Mouse (Mus musculus) forebrain, embryonic 15.5 days (tissue): ENCODE measurements around the gene Dhh. TPM values are rescaled to one million over a fixed set of nuclear protein-coding genes. Genes with fewer than 3 reads are reported as not detected.
"Not testable (repeated sequence)": the region's sequence is repeated elsewhere in the genome, so short reads cannot be mapped to it uniquely, and the experiment has no call there.

Source experiments
- ATAC-seq: fragments of 200-750 bp; cut with Nextera tagmentation; replicated peaks from 2 replicates; pipeline ENCODE4 v1.8.0; 2017; ENCODE audit warnings: mild to moderate bottlenecking, moderate TSS enrichment, moderate library complexity
- H3K27ac ChIP-seq: fragments of 300-500 bp; sonication (generic); replicated peaks from 2 replicates; pipeline ENCODE4 v1.5.1; 2015; ENCODE audit warnings: mild to moderate bottlenecking, inconsistent platforms
- H3K27me3 ChIP-seq: fragments of 300-500 bp; sonication (generic); 2 replicates; pipeline ENCODE4 v1.6.1; 2015; ENCODE audit warnings: inconsistent platforms
- H3K36me3 ChIP-seq: fragments of 300-500 bp; sonication (generic); 2 replicates; pipeline ENCODE4 v1.6.1; 2015; ENCODE audit warnings: mild to moderate bottlenecking, inconsistent platforms
- H3K4me1 ChIP-seq: fragments of 300-500 bp; sonication (generic); 2 replicates; pipeline ENCODE4 v1.6.1; 2015; ENCODE audit warnings: inconsistent platforms
- H3K4me2 ChIP-seq: fragments of 300-500 bp; sonication (generic); replicated peaks from 2 replicates; pipeline ENCODE4 v1.6.1; 2015; ENCODE audit warnings: mild to moderate bottlenecking, inconsistent platforms
- H3K4me3 ChIP-seq: fragments of 300-500 bp; sonication (generic); 2 replicates; pipeline ENCODE4 v1.5.1; 2015; ENCODE audit warnings: mild to moderate bottlenecking, inconsistent platforms
- H3K9ac ChIP-seq: fragments of 300-500 bp; sonication (generic); replicated peaks from 2 replicates; pipeline ENCODE4 v1.6.1; 2015; ENCODE audit warnings: mild to moderate bottlenecking, inconsistent platforms
- H3K9me3 ChIP-seq: fragments of 300-500 bp; sonication (generic); 2 replicates; pipeline ENCODE4 v1.6.1; 2016; ENCODE audit warnings: inconsistent platforms
- WGBS: fragments of 180-500 bp; shearing (Covaris S2); methylation state at CpG from one replicate; pipeline ENCODE4 v1.1.7; 2015; ENCODE audit warnings: mixed read lengths; 5-methylcytosine and 5-hydroxymethylcytosine counted together
- polyA plus RNA-seq: library from polyadenylated mRNA; unstranded; fragments of >200 nt; fragmentation: Nextera tagmentation; extraction: Ambion mirVana; gene quantifications from 2 replicates; pipeline ENCODE4 v1.2.1, GENCODE M21; 2015

Dhh gene
- polyA plus RNA-seq, 1 experiment from 2014 or later = 0.52 TPM

DNA sequence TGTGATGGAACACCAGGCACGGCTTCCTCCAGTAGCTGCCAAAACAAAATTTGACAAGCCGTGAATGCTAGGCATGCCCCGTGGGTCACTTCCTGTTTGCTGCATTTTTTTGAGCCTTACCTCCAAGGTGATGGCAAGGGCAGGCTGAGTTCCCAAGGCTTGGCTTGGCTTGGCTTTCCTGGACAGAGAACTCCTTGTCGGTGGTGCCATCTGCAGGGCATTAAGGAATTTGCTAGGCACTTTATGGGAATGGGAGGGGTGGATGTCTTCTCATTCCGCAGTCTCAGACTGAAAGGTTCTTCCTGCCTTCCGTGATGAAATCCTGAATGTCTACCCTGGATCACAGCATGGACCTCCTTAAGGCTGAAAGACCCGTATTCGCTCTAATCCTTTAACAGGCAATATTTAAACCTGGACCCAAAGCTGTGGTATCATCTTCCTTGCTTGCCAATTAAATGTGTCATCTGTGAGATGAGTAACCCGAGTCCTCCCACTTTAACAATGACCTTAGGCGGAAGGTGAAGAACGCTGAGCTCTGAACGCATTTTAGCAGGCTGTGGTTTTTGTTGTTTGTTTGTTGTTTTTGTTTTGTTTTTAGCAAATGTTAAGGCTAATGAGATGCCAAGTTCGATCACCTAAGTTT is 30.4 kb upstream of the Dhh start:
- 0 out of 2 replicates have a peak, but pooled peaks have one; percentile 49 for ATAC-seq
- Histone ChIP-seq H3K4me1 (peaks cover 21% of the 10 kb centered on the region), H3K27me3 (no peaks in the 10 kb centered on the region), H3K36me3 (peaks cover 11% of the 10 kb centered on the region), H3K9ac (no peak overlapping the region), H3K4me3 (no peak overlapping the region), H3K27ac (no peak overlapping the region), H3K4me2 (no peak overlapping the region), H3K9me3 (no peaks in the 10 kb centered on the region)
- WGBS = 13% methylated on average over 13 of the region's 13 CpGs

DNA sequence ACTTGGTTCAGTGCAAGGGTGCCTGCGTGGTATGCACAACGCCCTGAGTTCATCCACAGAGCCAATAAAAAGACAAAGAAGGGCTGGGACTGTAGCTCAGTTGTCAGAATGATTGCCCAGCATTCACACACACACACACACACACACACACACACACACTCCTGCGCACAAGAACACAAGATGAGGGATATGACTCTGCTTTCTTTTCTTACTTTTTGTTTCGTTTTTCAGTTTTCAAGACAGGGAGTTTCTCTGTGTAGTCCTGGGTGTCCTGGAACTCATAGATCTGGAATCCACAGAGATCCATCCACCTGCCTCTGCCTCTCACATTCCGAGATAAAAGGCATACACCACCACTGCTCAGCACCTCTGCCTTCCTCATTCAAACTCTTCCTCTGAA is 29.2 kb upstream of the Dhh start:
- no peak overlapping the region for H3K9ac ChIP-seq
- H3K36me3 ChIP-seq = peaks cover 11% of the 10 kb centered on the region
- no peak overlapping the region for H3K27ac ChIP-seq
- no peak overlapping the region for H3K4me3 ChIP-seq
- peaks cover 16% of the 10 kb centered on the region for H3K4me1 ChIP-seq
- no peak overlapping the region for H3K4me2 ChIP-seq
- H3K9me3 ChIP-seq = no peaks in the 10 kb centered on the region
- H3K27me3 ChIP-seq = no peaks in the 10 kb centered on the region
- ATAC-seq = no peak
- WGBS = 80% methylated on average over 5 of the region's 5 CpGs

DNA sequence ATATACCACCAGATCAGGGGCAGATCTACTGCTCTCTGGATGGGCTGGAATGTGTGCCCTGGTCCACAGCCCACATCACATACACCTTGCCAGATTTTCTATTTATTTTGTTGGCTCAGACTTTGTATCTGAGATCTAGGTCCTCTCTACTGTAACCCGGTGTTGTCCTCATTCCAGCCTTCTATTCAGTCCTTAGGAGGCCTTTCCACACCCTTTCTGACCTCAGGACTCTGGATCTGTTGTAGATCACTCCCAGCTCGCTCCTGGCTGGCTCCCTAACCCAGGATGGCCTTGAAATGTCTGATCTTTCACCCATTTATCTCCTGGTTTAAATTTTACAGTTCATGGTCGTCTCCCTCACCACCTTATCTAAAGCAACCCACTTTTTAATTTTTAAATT is 26.3 kb upstream of the Dhh start:
- H3K9ac ChIP-seq = no peak overlapping the region
- H3K4me2 ChIP-seq = no peak overlapping the region

DNA sequence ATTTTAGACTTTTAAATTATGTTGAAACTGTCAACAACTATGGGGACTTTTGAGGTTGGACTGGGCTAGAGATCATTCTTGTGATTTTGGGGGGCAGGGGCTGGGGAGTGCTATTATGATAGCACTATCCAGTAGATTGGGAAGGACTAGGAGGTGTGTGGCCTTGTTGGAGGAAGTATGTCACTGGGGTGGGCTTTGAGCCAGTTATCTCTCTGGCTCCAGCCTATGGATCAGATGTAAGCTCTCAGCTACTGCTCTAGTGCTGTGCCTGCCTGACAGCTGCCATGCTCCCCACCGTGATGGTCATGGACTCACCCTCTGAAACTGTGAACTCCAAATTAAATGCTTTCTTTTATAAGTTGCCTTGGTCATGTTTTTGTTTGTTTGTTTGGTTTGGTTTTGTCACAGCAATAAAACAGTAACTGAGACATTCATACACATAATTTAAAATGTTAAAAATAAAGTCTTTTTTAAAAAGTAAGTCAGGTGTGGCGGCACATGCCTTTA is 24.7 kb upstream of the Dhh start:
- 82% methylated on average over 2 of the region's 2 CpGs for WGBS
- no peak for ATAC-seq

More for the DNA sequence above, 26.3 kb upstream of the Dhh start:
- 78% methylated on average over 3 of the region's 3 CpGs for WGBS
- H3K4me3 ChIP-seq = no peak overlapping the region
- H3K36me3 ChIP-seq = no peaks in the 10 kb centered on the region
- H3K27me3 ChIP-seq = no peaks in the 10 kb centered on the region
- no peaks in the 10 kb centered on the region for H3K9me3 ChIP-seq
- no peak overlapping the region for H3K27ac ChIP-seq
- H3K4me1 ChIP-seq = 0 out of 2 replicates have a peak, but pooled peaks cover 11% of the 10 kb centered on the region
- no peak for ATAC-seq

DNA sequence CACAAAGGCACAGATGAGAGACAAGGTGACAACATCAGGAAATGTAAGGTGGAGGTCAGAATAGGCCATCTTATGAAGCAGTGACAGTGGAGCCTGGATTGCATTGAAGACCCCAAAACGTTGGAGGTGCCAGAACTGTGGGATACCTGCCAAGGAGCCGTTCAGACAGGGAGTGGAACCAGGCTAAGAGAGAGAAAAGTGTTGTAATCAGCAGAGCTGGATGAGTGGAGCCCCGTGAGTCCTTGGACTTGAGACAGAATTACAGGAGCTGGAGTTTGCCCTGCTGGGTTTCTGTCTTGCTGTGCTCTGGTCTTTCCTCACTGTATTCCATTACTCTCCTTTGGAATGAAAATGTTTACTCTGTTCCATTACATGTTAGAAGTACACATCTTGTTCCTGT is 24.2 kb upstream of the Dhh start:
- Histone ChIP-seq H3K4me1 (peaks cover 8% of the 10 kb centered on the region), H3K27me3 (no peaks in the 10 kb centered on the region), H3K9ac (no peak overlapping the region), H3K9me3 (no peaks in the 10 kb centered on the region), H3K36me3 (no peaks in the 10 kb centered on the region), H3K4me3 (no peak overlapping the region), H3K27ac (no peak overlapping the region), H3K4me2 (no peak overlapping the region)
- 49% methylated on average over 3 of the region's 3 CpGs for WGBS
- ATAC-seq = no peak

More for the DNA sequence above, 24.7 kb upstream of the Dhh start:
- H3K4me2 ChIP-seq = no peak overlapping the region
- no peaks in the 10 kb centered on the region for H3K9me3 ChIP-seq
- H3K9ac ChIP-seq = no peak overlapping the region
- H3K27ac ChIP-seq = no peak overlapping the region
- H3K36me3 ChIP-seq = no peaks in the 10 kb centered on the region
- peaks cover 8% of the 10 kb centered on the region for H3K4me1 ChIP-seq
- H3K27me3 ChIP-seq = no peaks in the 10 kb centered on the region
- H3K4me3 ChIP-seq = no peak overlapping the region

DNA sequence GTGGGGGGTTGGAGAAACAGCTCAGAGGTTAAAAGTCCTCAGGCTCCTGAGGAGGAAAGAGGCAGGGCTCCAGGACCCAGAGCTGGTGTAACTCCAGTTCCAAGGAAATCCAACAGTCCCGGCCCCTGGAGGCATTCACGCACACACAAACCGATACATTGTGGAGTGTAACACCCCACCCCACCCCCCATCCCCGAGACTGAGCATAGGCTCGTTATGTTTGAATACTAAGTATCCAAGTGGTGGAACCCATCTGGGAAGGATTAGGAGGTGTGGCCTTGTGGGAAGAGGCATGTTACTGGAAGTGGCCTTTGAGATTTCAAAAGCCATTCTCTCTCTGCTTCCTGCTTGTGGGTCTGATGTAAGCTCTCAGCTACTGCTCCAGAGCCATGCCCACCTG is 23.2 kb upstream of the Dhh start:
- Histone ChIP-seq H3K4me2 (no peak overlapping the region), H3K4me1 (peaks cover 15% of the 10 kb centered on the region), H3K27me3 (no peaks in the 10 kb centered on the region), H3K36me3 (no peaks in the 10 kb centered on the region), H3K9me3 (no peaks in the 10 kb centered on the region), H3K4me3 (no peak overlapping the region), H3K9ac (no peak overlapping the region), H3K27ac (no peak overlapping the region)
- no peak for ATAC-seq
- 59% methylated on average over 5 of the region's 5 CpGs for WGBS

DNA sequence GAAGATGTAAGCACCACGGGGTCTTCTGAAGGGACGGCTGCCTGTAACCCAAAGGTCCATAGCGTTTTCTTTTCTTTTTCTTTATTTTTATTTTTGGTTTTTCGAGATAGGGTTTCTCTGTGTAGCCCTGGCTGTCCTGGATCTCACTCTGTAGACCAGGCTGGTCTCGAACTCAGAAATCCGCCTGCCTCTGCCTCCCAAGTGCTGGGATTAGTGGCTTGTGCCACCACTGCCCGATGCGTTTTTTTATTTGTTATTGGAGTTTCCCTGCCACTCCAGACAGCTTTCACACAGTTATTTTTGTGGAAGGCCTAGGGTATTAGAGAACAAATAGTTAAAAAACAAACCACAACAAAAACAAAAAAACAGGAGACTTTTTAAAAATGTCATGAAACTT is 20.2 kb upstream of the Dhh start:
- not testable (repeated sequence) for H3K9me3 ChIP-seq, H3K36me3 ChIP-seq, H3K27me3 ChIP-seq, ATAC-seq
- peak overlapping the region; percentile 50 for H3K9ac ChIP-seq
- H3K27ac ChIP-seq = peak overlapping the region; percentile 97
- peaks cover 34% of the 10 kb centered on the region for H3K4me1 ChIP-seq
- H3K4me3 ChIP-seq = peak overlapping the region; percentile 77
- peak overlapping the region; percentile 52 for H3K4me2 ChIP-seq
- 22% methylated on average over 8 of the region's 8 CpGs for WGBS

DNA sequence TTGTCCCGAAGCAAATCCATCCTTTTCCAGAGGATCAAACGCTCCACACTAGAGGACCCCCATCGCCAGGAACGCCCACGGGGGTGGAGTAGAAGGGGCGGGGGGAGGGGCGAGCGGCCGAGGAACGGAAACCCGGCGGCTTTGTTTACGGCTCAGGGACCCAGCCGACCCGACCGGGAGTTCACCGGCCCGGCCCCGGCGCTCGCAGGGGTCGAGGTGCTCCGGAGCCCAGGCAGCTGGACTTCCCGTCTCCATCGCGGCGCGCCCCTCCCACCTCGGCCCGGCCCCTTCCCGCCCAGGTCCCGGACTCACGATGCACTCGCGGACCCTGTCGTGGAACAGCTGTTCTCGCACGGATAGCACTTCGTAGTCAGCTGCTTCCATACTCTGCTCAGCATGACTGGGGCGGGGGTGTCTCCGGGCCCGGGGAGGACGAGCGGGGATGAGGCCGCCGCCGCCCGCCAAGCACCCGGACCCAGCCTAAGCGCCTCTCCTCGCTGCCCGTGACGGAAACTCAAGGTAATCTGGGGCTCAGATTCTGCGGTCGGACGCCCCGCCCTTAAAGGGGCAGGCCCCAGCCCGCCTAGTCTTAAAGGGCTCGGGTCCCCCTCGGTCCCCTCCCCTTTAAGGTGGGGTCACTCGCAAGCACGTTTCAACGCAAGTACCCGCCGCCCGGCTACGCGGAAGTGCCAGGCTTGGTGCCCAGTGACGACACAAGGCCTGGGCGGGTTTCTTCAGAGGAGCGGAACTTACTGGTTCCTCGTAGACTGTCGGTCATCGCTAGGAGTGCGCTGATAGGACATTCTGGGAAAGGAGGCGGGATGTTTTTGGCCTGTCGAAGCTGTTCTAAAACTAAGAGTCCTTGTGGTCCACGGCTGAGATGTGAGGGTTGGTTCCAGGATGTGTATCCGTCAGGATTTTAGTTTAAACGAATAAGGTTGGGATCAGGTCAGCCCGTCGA is 19.5 kb upstream of the Dhh start, which contains the start of gene Lmbr1l:
Gene Lmbr1l, minus strand, starts transcription at position 694 of the 961 bp plus-strand sequence.
- Histone ChIP-seq H3K9ac (peak within 1 kb of the TSS; percentile 83), H3K4me3 (peak within 1 kb of the TSS; percentile 77), H3K4me2 (peak within 1 kb of the TSS; percentile 76), H3K36me3 (peaks cover 5% of the 10 kb centered on the region), H3K9me3 (no peaks in the 10 kb centered on the region), H3K27ac (peak within 1 kb of the TSS; percentile 97), H3K4me1 (peaks cover 34% of the 10 kb centered on the region), H3K27me3 (no peaks in the 10 kb centered on the region)
- ATAC-seq = peak; percentile 99
- WGBS = under 1% methylated on average over 82 of the region's 82 CpGs

DNA sequence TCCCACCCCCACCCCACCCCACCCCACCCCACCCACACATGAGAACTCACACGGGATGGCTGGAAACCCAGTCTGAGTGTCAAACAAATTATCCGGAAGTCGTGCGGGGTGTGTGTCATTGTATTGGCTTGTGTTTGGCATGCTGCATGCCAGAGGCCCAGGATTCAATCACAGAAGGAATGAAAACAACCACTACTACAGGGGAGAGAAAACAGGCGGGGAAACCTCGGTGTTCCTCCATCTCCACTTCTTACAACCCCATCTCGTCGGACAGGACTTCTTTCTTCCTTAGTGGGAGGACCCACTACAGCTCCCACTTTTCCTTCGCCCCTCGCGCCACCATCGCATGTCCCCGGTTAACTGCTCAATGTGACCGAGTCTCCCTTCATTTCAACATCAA is 18.8 kb upstream of the Dhh start:
- Histone ChIP-seq H3K27ac (peak overlapping the region; percentile 97), H3K36me3 (peaks cover 13% of the 10 kb centered on the region), H3K4me3 (peak overlapping the region; percentile 77), H3K4me1 (peaks cover 34% of the 10 kb centered on the region), H3K9ac (peak overlapping the region; percentile 83), H3K4me2 (peak overlapping the region; percentile 76), H3K9me3 (no peaks in the 10 kb centered on the region), H3K27me3 (no peaks in the 10 kb centered on the region)
- ATAC-seq = no peak
- under 1% methylated on average over 14 of the region's 14 CpGs for WGBS

DNA sequence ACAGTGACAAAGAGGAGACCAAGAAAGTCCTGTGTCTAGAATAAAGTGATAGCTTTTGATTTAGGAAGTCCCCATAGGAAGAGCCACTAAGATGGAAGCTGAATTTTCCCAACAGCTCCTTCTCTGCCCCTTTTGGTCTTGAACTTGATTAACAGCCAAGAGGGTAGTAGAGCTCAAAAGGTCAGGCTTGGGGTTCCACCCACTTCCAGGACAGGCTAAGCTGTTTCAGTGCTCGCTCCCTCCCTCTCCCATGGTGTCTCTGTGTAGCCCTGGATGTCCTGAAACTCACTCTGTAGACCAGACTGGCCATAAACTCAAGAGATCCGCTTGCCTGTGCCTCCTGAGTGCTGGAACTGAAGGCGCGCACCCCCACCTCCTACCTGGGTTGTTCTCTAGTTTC is 17.7 kb upstream of the Dhh start:
- Histone ChIP-seq H3K36me3 (peaks cover 23% of the 10 kb centered on the region), H3K27me3 (no peaks in the 10 kb centered on the region), H3K9me3 (no peaks in the 10 kb centered on the region), H3K4me3 (peak overlapping the region; percentile 77), H3K4me2 (peak overlapping the region; percentile 76), H3K27ac (no peak overlapping the region), H3K4me1 (peaks cover 34% of the 10 kb centered on the region), H3K9ac (peak overlapping the region; percentile 83; the same call in 1 of the 2 replicates)
- no peak for ATAC-seq
- 95% methylated on average over 4 of the region's 4 CpGs for WGBS

DNA sequence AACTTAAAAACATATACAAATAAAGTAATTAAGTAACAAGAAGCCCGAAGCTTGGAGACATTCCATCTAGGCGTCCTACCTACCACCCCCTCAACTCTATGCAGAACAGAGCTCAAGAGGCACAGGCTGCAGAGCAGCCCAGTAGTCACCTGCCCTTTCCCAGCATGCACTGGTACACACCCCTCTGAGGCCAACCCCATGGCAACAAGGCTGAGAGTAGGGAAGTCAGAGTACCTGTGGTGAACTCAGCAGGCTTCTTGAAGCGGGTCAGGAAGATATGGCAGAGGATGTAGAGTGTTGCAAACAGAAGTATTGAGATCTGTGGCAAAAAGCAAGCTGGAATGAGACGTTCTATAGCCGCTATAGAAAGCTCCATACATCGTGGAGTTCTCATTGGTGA is 16.6 kb upstream of the Dhh start:
- Histone ChIP-seq H3K36me3 (peaks cover 35% of the 10 kb centered on the region), H3K4me2 (peak overlapping the region; percentile 76; the same call in 1 of the 2 replicates), H3K27ac (no peak overlapping the region), H3K4me3 (no peak overlapping the region), H3K9ac (no peak overlapping the region), H3K9me3 (no peaks in the 10 kb centered on the region), H3K27me3 (no peaks in the 10 kb centered on the region), H3K4me1 (peaks cover 34% of the 10 kb centered on the region)
- no peak for ATAC-seq
- 89% methylated on average over 6 of the region's 6 CpGs for WGBS

DNA sequence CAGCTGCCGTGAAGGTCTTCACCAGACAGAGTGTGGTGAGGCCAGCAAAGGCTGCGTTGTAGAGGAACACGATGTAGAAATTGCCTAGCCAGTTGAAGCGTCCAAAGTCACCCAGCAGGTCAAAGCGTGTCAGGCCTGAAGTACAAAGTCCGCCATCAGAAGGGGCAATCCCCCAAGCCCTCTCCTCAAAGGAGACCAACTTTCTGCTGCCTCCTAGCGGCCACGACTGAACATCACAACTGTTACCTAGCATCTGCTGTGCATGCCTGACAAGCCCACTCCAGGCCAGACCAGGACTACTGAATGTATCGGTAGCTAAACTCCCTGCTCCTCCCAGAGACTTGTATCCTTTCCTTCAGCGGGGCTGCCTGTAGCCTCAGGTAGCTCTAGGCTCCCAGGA is 6.4 kb upstream of the Dhh start:
- Histone ChIP-seq H3K4me2 (no peak overlapping the region), H3K36me3 (peaks cover 62% of the 10 kb centered on the region), H3K9ac (no peak overlapping the region), H3K4me1 (no peaks in the 10 kb centered on the region), H3K9me3 (no peaks in the 10 kb centered on the region), H3K27me3 (peaks cover 3% of the 10 kb centered on the region; the same call in 1 of the 2 replicates), H3K27ac (no peak overlapping the region), H3K4me3 (no peak overlapping the region)
- ATAC-seq = no peak
- 28% methylated on average over 10 of the region's 10 CpGs for WGBS
